Mouse (Mus musculus) midbrain, embryonic 16.5 days (tissue): ENCODE data around the gene Stat5a. TPM values are rescaled to one million over a fixed set of nuclear protein-coding genes. Genes with fewer than 3 reads are reported as not detected.

ENCODE experiments used
- ATAC-seq: fragments of 200-750 bp; cut with Nextera tagmentation; 2 replicates; pipeline ENCODE4 v1.8.0; 2017; ENCODE audit warnings: moderate TSS enrichment
- H3K27ac ChIP-seq: fragments of 300-500 bp; sonication (generic); 2 replicates; pipeline ENCODE4 v1.5.1; 2014; ENCODE audit warnings: mild to moderate bottlenecking, low read length, mixed read lengths
- H3K27me3 ChIP-seq: fragments of 300-500 bp; sonication (generic); 2 replicates; pipeline ENCODE4 v1.6.1; 2014; ENCODE audit warnings: low read depth, low read length, mixed read lengths; ENCODE audit not compliant: control insufficient read depth, insufficient read depth
- H3K36me3 ChIP-seq: fragments of 300-500 bp; sonication (generic); 2 replicates; pipeline ENCODE4 v1.6.1; 2014; ENCODE audit warnings: mild to moderate bottlenecking, low read length, moderate library complexity, mixed read lengths; ENCODE audit not compliant: control insufficient read depth, insufficient read depth
- H3K4me1 ChIP-seq: fragments of 300-500 bp; sonication (generic); 2 replicates; pipeline ENCODE4 v1.6.1; 2014; ENCODE audit warnings: mild to moderate bottlenecking, low read length, mixed read lengths; ENCODE audit not compliant: control insufficient read depth, insufficient read depth
- H3K4me2 ChIP-seq: fragments of 300-500 bp; sonication (generic); 2 replicates; pipeline ENCODE4 v1.6.1; 2014; ENCODE audit warnings: mild to moderate bottlenecking, low read length, mixed read lengths
- H3K4me3 ChIP-seq: fragments of 300-500 bp; sonication (generic); 2 replicates; pipeline ENCODE4 v1.5.1; 2014; ENCODE audit warnings: low read depth, mild to moderate bottlenecking, low read length, moderate library complexity, mixed read lengths
- H3K9ac ChIP-seq: fragments of 300-500 bp; sonication (generic); 2 replicates; pipeline ENCODE4 v1.6.1; 2014; ENCODE audit warnings: low read depth, low read length, mixed read lengths
- H3K9me3 ChIP-seq: fragments of 300-500 bp; sonication (generic); replicated peaks from 2 replicates; pipeline ENCODE4 v1.6.1; 2014; ENCODE audit warnings: mild to moderate bottlenecking, low read length, mixed read lengths; ENCODE audit not compliant: control insufficient read depth, poor library complexity, severe bottlenecking
- WGBS: fragments of 180-500 bp; shearing (Covaris S2); extraction: QIAGEN DNeasy Blood & Tissue Kit; methylation state at CpG from one replicate; pipeline ENCODE4 v1.1.7; 2014; 5-methylcytosine and 5-hydroxymethylcytosine counted together
- polyA plus RNA-seq: library from polyadenylated mRNA; unstranded; fragments of >200 nt; fragmentation: Nextera tagmentation; extraction: Ambion mirVana; gene quantifications from 2 replicates; pipeline ENCODE4 v1.2.1, GENCODE M21; 2015

The Stat5a gene
- polyA plus RNA-seq, 1 experiment from 2014 or later, result 3.2 TPM

DNA sequence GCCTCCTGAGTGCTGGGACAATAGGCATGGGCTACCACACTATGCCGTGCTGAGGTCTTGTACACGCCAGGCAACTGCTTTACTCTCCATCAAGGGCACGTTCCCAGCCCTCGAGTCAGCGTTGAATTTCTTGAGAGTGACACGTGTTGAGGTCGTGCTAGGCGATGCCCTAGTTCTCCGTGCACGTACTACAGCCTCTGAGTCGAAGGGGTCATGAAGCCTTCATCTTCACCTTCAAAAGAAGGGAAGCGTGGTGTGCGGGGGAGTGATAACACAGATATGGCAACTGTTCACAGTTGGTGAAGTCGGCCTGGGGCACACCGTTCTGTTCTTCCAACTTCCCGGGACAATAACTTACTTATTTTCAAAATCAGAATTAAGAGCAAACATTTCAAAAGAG lies 39.5 kb upstream of the Stat5a start:
- H3K9me3 ChIP-seq, result no peaks in the 10 kb centered on the region
- no peaks in the 10 kb centered on the region for H3K36me3 ChIP-seq
- H3K27me3 ChIP-seq, result no peaks in the 10 kb centered on the region
- H3K9ac ChIP-seq, result no peak overlapping the region
- no peak for ATAC-seq
- H3K27ac ChIP-seq, result no peak overlapping the region
- 93% methylated on average over 16 of the region's 16 CpGs for WGBS
- H3K4me3 ChIP-seq, result no peak overlapping the region
- H3K4me2 ChIP-seq, result no peak overlapping the region
- H3K4me1 ChIP-seq, result peaks cover 2% of the 10 kb centered on the region; the same call in 1 of the 2 replicates

DNA sequence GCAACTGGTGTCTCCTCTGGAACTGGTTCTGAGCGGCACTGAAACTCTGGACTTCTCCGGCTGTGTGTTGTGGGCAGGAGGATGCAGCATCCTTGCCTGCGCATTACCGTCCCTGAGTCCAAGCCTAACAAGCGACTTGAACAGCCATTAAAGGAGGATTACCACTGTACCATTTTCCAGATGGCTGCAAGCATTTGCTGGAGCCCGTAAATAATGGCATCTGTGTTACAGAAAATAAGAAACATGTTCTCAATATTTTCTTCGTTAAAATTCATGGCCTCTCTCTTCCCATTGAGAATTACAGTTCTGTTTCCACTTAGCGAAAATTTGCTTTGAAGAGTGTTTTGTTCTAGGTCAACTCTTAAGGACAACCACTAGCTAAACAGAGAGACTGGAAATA lies 39.1 kb upstream of the Stat5a start:
- no peaks in the 10 kb centered on the region for H3K27me3 ChIP-seq
- H3K36me3 ChIP-seq, result no peaks in the 10 kb centered on the region
- ATAC-seq, result no peak
- no peaks in the 10 kb centered on the region for H3K9me3 ChIP-seq
- no peak overlapping the region for H3K4me2 ChIP-seq
- no peak overlapping the region for H3K9ac ChIP-seq
- no peak overlapping the region for H3K4me3 ChIP-seq
- H3K4me1 ChIP-seq, result peaks cover 2% of the 10 kb centered on the region; the same call in 1 of the 2 replicates
- 81% methylated on average over 8 of the region's 8 CpGs for WGBS
- no peak overlapping the region for H3K27ac ChIP-seq

DNA sequence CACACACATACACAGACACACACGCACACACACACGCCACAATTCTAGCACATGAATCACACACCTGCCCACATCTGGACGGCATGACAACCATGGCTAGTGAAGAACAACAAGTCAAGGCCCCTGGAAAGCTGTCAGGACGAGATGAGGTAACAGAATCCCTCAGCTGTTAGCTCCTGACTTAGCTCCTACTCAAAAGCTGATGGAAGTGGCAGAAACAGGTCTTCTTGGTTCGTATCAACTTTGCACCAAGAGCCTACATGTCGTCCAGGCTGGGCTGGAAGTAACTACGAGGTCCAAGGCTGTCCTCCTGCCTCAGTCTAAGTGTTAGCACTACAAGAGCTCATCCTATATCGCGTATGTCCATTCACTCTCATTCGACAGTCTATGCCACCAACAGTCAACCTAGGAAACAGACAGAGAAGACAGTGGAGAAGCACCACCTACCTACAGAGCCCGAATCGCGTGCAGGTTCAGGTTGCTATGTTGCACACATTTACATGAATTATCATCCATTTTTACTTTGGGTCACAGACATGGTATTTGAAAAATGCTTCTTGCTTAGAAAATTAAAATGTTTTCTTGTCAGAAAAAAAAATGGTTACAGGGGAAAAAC lies 37.4 kb upstream of the Stat5a start:
- Histone ChIP-seq H3K9me3 (no peaks in the 10 kb centered on the region), H3K4me1 (peaks cover 2% of the 10 kb centered on the region; the same call in 1 of the 2 replicates), H3K4me3 (no peak overlapping the region), H3K27ac (no peak overlapping the region), H3K4me2 (no peak overlapping the region), H3K9ac (no peak overlapping the region), H3K27me3 (no peaks in the 10 kb centered on the region), H3K36me3 (no peaks in the 10 kb centered on the region)
- WGBS, result 90% methylated on average over 13 of the region's 13 CpGs
- no peak for ATAC-seq

DNA sequence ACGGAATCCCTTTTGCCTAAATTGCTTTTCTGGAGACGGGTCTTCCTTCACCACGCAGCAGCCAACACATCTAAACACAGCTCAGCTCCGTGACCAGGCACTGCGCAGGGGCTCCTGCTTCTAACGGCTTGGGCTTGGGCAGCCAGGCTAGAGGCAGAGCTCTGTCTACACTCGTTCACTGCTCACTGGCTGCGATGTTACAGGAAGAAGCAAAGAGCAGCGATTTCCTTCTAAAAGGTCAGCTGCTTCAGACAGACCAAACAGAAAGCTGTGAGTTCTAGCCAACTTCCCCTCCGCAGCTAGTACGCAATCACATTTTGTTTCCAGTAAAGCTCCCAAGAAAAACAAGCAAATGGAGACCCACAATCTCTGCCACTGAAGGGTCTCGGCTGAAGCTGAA lies 36.8 kb upstream of the Stat5a start:
- no peak overlapping the region for H3K4me3 ChIP-seq
- no peak overlapping the region for H3K9ac ChIP-seq
- no peaks in the 10 kb centered on the region for H3K36me3 ChIP-seq
- H3K27me3 ChIP-seq, result no peaks in the 10 kb centered on the region
- no peak overlapping the region for H3K4me2 ChIP-seq
- H3K9me3 ChIP-seq, result no peaks in the 10 kb centered on the region
- no peaks in the 10 kb centered on the region for H3K4me1 ChIP-seq
- no peak for ATAC-seq
- WGBS, result 87% methylated on average over 12 of the region's 12 CpGs
- H3K27ac ChIP-seq, result no peak overlapping the region

DNA sequence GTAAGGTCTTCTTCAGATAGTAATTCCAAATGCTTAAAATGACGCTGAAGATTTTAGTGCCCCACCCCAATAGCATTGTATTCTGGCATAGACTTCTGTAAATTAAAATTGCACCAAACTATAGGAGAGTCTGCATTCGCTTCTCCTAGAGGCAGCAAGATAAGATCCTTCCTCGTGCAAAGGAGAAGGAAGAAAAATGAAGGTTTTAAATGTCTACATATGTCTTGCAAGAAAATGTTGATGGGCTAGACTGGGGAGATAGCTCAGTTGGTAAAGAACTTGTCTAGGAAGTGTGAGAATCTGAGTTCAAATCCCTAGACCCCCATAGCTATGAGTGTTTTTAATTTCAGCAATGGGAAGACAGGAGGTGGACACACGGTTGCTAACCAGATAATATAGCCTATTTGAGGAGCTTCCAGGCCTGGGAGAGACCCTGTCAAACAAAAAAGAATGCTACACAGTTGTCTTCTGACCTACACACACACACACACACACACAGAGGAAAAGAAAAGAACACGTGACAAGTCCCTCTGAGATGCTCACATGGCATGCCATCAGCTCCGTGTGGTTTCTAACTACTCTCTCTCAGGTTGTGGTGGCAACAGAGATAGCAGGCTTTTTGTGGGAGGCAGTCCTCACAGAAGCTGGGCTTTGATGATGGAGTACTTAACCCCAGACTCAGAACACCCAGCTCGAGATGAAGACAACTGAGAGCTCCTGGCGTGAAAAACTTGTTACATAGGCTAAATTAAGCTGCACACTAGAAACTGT lies 35.4 kb upstream of the Stat5a start:
- Histone ChIP-seq H3K27me3 (no peaks in the 10 kb centered on the region), H3K27ac (no peak overlapping the region), H3K9me3 (no peaks in the 10 kb centered on the region), H3K4me1 (peaks cover 11% of the 10 kb centered on the region), H3K4me2 (no peak overlapping the region), H3K4me3 (no peak overlapping the region), H3K9ac (no peak overlapping the region), H3K36me3 (no peaks in the 10 kb centered on the region)
- ATAC-seq, result no peak
- WGBS, result 74% methylated on average over 8 of the region's 8 CpGs

DNA sequence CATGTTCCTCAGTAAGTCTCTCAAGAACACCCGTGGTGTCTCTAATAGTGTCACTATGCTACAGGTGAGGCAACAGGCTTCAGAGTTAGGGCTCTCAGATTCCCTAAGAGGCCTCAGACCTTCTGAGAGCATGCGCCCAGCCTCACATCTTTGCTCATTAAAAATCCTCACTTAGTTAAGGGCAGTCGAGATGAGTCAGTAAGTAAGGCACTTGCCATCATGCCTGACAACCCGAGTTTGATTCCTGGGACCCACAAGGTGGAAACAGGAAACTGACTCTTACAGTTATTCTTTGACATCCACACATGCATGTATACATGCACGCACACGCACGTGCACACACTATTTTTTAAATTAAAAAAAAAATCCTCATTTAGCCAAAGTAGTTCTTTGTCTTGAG lies 34.7 kb upstream of the Stat5a start:
- WGBS, result 84% methylated on average over 7 of the region's 7 CpGs
- H3K4me3 ChIP-seq, result no peak overlapping the region
- no peaks in the 10 kb centered on the region for H3K9me3 ChIP-seq
- no peak overlapping the region for H3K9ac ChIP-seq
- no peak for ATAC-seq
- H3K27ac ChIP-seq, result no peak overlapping the region
- H3K27me3 ChIP-seq, result no peaks in the 10 kb centered on the region
- no peaks in the 10 kb centered on the region for H3K36me3 ChIP-seq
- peaks cover 13% of the 10 kb centered on the region for H3K4me1 ChIP-seq
- H3K4me2 ChIP-seq, result no peak overlapping the region

DNA sequence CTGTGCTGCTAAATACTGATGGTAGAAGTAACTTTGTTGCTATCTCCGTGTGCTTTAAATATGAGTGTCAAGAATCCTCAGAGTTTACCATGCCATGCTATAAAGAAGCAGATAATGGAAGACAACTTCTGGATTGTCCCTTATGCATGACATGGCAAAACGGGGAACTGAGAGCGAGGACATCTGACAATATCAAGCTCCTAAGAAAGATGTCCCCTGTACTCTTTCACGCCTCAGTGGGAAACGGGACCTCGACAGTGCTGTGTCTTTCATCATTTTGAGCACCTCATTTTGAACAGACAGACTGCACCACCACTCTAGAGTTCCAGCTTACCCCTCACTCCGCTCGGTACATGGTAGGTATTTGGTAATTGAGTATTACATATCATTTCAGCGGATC lies 33.7 kb upstream of the Stat5a start:
- Histone ChIP-seq H3K4me1 (peaks cover 13% of the 10 kb centered on the region), H3K27ac (no peak overlapping the region), H3K4me3 (no peak overlapping the region), H3K9me3 (no peaks in the 10 kb centered on the region), H3K36me3 (no peaks in the 10 kb centered on the region), H3K9ac (no peak overlapping the region), H3K4me2 (no peak overlapping the region), H3K27me3 (no peaks in the 10 kb centered on the region)
- no peak for ATAC-seq
- WGBS, result 77% methylated on average over 9 of the region's 9 CpGs

DNA sequence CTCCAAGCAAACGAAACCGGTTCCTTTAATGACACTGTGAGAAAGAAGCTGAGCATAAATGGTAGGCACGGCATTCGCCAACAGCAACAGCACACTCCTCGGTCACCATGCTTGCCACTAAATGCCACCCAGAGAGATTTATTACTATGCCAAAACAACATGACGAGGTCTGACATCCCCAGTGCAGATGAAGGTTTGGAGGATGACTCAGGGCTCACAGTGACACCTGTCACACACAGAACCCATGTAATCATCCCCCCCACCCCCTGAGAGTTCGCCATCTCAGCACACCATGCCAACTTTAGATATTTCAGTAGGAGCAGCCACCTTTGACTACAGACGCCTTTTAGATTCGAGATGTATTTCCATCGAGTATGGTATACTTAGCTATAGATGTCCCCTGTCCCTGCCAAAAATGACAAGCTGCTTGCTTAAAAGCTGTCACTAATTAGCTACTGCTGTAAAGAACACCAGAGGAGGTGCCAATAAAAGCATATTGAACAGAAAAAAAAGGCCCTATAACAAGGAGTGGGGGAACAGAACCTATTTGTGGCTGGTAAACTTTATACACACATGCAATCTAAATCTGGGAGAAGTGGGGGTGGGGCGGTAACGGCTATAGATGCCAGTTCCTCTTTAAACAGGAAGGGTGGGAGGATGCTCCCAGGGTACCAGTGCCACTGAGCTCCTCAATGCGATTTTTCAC lies 32.8 kb upstream of the Stat5a start:
- ATAC-seq, result no peak
- H3K27me3 ChIP-seq, result no peaks in the 10 kb centered on the region
- H3K9me3 ChIP-seq, result no peaks in the 10 kb centered on the region
- no peaks in the 10 kb centered on the region for H3K36me3 ChIP-seq
- no peak overlapping the region for H3K27ac ChIP-seq
- H3K4me2 ChIP-seq, result no peak overlapping the region
- peaks cover 13% of the 10 kb centered on the region for H3K4me1 ChIP-seq
- no peak overlapping the region for H3K9ac ChIP-seq
- H3K4me3 ChIP-seq, result no peak overlapping the region
- WGBS, result 83% methylated on average over 13 of the region's 13 CpGs

DNA sequence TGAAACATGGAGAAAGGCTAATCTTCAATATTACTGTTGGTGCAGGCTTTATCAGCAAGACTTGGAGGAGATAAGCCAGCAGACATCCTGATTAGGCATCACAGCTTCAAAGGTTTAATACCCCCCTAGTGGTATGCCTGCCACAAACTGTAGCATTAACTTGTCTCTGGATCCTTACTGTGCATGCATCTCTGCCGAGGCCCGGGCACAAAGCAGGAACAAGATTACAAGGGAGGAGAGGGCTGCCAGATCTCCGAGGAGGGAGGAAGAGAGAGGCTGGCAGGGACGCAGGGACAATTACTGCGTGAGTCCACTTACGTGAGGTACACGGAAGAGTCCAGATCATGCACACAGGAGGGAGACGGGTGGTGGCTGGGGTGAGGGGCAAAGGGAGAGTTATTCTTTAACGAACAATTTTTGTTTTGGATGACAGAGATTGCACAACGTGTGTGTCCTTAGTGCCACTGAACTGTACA lies 30.4 kb upstream of the Stat5a start:
- peaks cover 13% of the 10 kb centered on the region for H3K4me1 ChIP-seq
- H3K9ac ChIP-seq, result no peak overlapping the region
- H3K4me3 ChIP-seq, result no peak overlapping the region
- H3K4me2 ChIP-seq, result no peak overlapping the region
- peak overlapping the region; percentile 12; the same call in 1 of the 2 replicates for H3K27ac ChIP-seq
- no peaks in the 10 kb centered on the region for H3K9me3 ChIP-seq
- 33% methylated on average over 10 of the region's 10 CpGs for WGBS
- 0 out of 2 replicates have a peak, but pooled peaks have one; percentile 39 for ATAC-seq
- no peaks in the 10 kb centered on the region for H3K27me3 ChIP-seq
- no peaks in the 10 kb centered on the region for H3K36me3 ChIP-seq
